Mouse (Mus musculus) liver, embryonic 14.5 days (tissue): ENCODE data around the gene Plcb4.

Source experiments
- CTCF ChIP-seq: IDR thresholded peaks from 2 replicates; pipeline ENCODE4 v1.5.1; 2016; ENCODE audit warnings: antibody characterized with exemption, low read depth, control low read depth
- EP300 ChIP-seq: IDR thresholded peaks from 2 replicates; pipeline ENCODE4 v1.6.1; 2016; ENCODE audit warnings: antibody characterized with exemption, low read depth

GRCm38 (mm10) chr2:135824757-135825156, 165.9 kb downstream of the Plcb4 start:
- TF ChIP-seq CTCF, result no peak
- TF ChIP-seq EP300, result no peak
